ENCODE assay signal across 9 mouse cellular contexts in genomic region chr7:143501643-143502417, GRCm38 (mm10). TPM values are rescaled to one million over a fixed set of nuclear protein-coding genes. Genes with fewer than 3 reads are reported as not detected.
DNase-seq lines count a peak whose midpoint lies in the region; ATAC-seq and TF ChIP-seq lines count a peak whose summit lies in the region.
"Had no signal": no experiment of that assay in that cellular context is flagged by ENCODE, and none has a peak within 500 bp of the region (broad histone marks: within the 10 kb centered on the region; RNA-seq: fewer than 3 reads in every experiment).

No protein-coding gene starts in this region.

- no peaks in the 10 kb centered on the region for H3K27me3 ChIP-seq in ES-Bruce4 (ENCODE audit: control insufficient read depth, insufficient read depth, low read length, poor library complexity, severe bottlenecking)
- peaks cover 34% of the 10 kb centered on the region for H3K27me3 ChIP-seq in embryonic facial prominence, embryonic 11.5 days (ENCODE audit: control insufficient read depth, insufficient read depth, low read length)
- H3K27me3 ChIP-seq in stomach, embryonic 15.5 days (replicated peaks): peaks cover 30% of the 10 kb centered on the region

- WGBS in embryonic facial prominence, embryonic 11.5 days: 3% methylated on average over 55 of the region's 55 CpGs
- 3% methylated on average over 55 of the region's 55 CpGs for WGBS in stomach, embryonic 15.5 days

- intact Hi-C loops in heart, postnatal 14 days (cut with DNase I): no loop called here
- intact Hi-C loops in left cerebral cortex, postnatal 25 days (cut with DNase I): no loop called here

- no peak for ATAC-seq in embryonic facial prominence, embryonic 11.5 days (replicated peaks; ENCODE audit: insufficient number of reproducible peaks, low FRiP score, low TSS enrichment, low read depth)
- peak; percentile 30 for ATAC-seq in megakaryocyte progenitor cell, adult 5-6 weeks (replicated peaks; ENCODE audit: poor library complexity)
- ATAC-seq in stomach, embryonic 15.5 days (ENCODE audit: insufficient read depth, low FRiP score, low read depth): no peak

- peak overlapping the region; percentile 38 for H3K9ac ChIP-seq in ES-Bruce4 (ENCODE audit: low read depth, poor library complexity, severe bottlenecking)
- H3K9ac ChIP-seq in embryonic facial prominence, embryonic 11.5 days (replicated peaks; ENCODE audit: low read length): peak overlapping the region; percentile 14; the same call in 1 of the 2 replicates
- peak overlapping the region; percentile 17; the same call in 1 of the 2 replicates for H3K9ac ChIP-seq in stomach, embryonic 15.5 days

- peaks cover 6% of the 10 kb centered on the region for H3K4me1 ChIP-seq in ES-Bruce4 (ENCODE audit: control insufficient read depth, insufficient read depth, low read length)
- H3K4me1 ChIP-seq in embryonic facial prominence, embryonic 11.5 days (ENCODE audit: control insufficient read depth, insufficient read depth, low read length): no peaks in the 10 kb centered on the region; the same call in 1 of the 2 replicates
- peaks cover 7% of the 10 kb centered on the region; the same call in 1 of the 2 replicates for H3K4me1 ChIP-seq in stomach, embryonic 15.5 days

- TF ChIP-seq EP300 in ES-Bruce4 (IDR thresholded peaks at IDR 0.05; ENCODE audit: insufficient read depth, low read depth, low read length): no peak

- H3K4me2 ChIP-seq in embryonic facial prominence, embryonic 11.5 days (ENCODE audit: low read depth, low read length): peak overlapping the region; percentile 52
- H3K4me2 ChIP-seq in stomach, embryonic 15.5 days: peak overlapping the region; percentile 79

- no peaks in the 10 kb centered on the region for H3K9me3 ChIP-seq in ES-Bruce4 (replicated peaks; ENCODE audit: control insufficient read depth, insufficient read depth, low read length, poor library complexity, severe bottlenecking)
- H3K9me3 ChIP-seq in embryonic facial prominence, embryonic 11.5 days (replicated peaks; ENCODE audit: control insufficient read depth, low read length): no peaks in the 10 kb centered on the region
- no peaks in the 10 kb centered on the region for H3K9me3 ChIP-seq in stomach, embryonic 15.5 days

- H3K4me3 ChIP-seq in ES-Bruce4 (ENCODE audit: low read depth, low read length): peak overlapping the region; percentile 74
- H3K4me3 ChIP-seq in embryonic facial prominence, embryonic 11.5 days (ENCODE audit: low read depth, low read length): peak overlapping the region; percentile 37
- peak overlapping the region; percentile 42 for H3K4me3 ChIP-seq in stomach, embryonic 15.5 days (replicated peaks)

- TF ChIP-seq POLR2A in ES-Bruce4 (IDR thresholded peaks at IDR 0.05; ENCODE audit: insufficient read depth, low read length): no peak

- peak; percentile 26 to 42 for DNase-seq in cerebellum, postnatal 25 days
- no peak for DNase-seq in cerebellum, adult 11-12 months
- peak; percentile 59 for DNase-seq in embryonic facial prominence, embryonic 11.5 days (ENCODE audit: low spot score)
- DNase-seq in heart, postnatal 14 days: peak; percentile 46 to 58
- peak; percentile 14 to 26 for DNase-seq in left cerebral cortex, postnatal 25 days (ENCODE audit: low spot score in 2 of 2)

- H3K27ac ChIP-seq in ES-Bruce4 (ENCODE audit: insufficient read depth, low read length): no peak overlapping the region
- H3K27ac ChIP-seq in embryonic facial prominence, embryonic 11.5 days (replicated peaks; ENCODE audit: low read depth, low read length): no peak overlapping the region
- no peak overlapping the region for H3K27ac ChIP-seq in stomach, embryonic 15.5 days

- no peak for TF ChIP-seq CTCF in ES-Bruce4 (IDR thresholded peaks at IDR 0.05; ENCODE audit: low read depth, low read length)

- H3K36me3 ChIP-seq in ES-Bruce4 (ENCODE audit: control insufficient read depth, insufficient read depth, low read length, poor library complexity, severe bottlenecking): no peaks in the 10 kb centered on the region
- H3K36me3 ChIP-seq in embryonic facial prominence, embryonic 11.5 days (replicated peaks; ENCODE audit: control insufficient read depth, insufficient read depth, low read depth, low read length): no peaks in the 10 kb centered on the region
- H3K36me3 ChIP-seq in stomach, embryonic 15.5 days: no peaks in the 10 kb centered on the region

RNA-seq across cellular contexts. Expression of gene Phlda2, which starts 1.1 kb away (rescaled TPM):
- 43.1 and 44.9 TPM in 2 replicates for polyA plus RNA-seq in ES-Bruce4 (2011; ENCODE audit: insufficient read depth, insufficient read length, low read depth, missing spikeins)
- polyA plus RNA-seq in embryonic facial prominence, embryonic 11.5 days (2014; fragmentation: Nextera tagmentation; extraction: Ambion mirVana): 2.8 and 2.9 TPM in 2 replicates
- total RNA-seq in heart, postnatal 14 days (2021): not detected
- total RNA-seq in left cerebral cortex, postnatal 25 days (2021): not detected
- 0.81 and 2.2 TPM in 2 replicates for total RNA-seq in megakaryocyte progenitor cell, adult 5-6 weeks (2015)
- not detected in 2 replicates for total RNA-seq in megakaryocyte progenitor cell, adult 5-6 weeks (2017)
- 11.5 and 13.7 TPM in 2 replicates for polyA plus RNA-seq in stomach, embryonic 15.5 days (2015; fragmentation: Nextera tagmentation; extraction: Ambion mirVana)

RNA-seq across cellular contexts. Expression of gene Slc22a18, which starts 28.3 kb away (rescaled TPM):
- polyA plus RNA-seq in ES-Bruce4 (2011; ENCODE audit: insufficient read depth, insufficient read length, low read depth, missing spikeins): 4.5 and 5.0 TPM in 2 replicates
- polyA plus RNA-seq in embryonic facial prominence, embryonic 11.5 days (2014; fragmentation: Nextera tagmentation; extraction: Ambion mirVana): 0.58 and 1.0 TPM in 2 replicates
- total RNA-seq in heart, postnatal 14 days (2021): under 1 TPM; 0.15 to 0.69 TPM
- total RNA-seq in left cerebral cortex, postnatal 25 days (2021): under 1 TPM in 1 of 2 experiments, not detected in 1; 0.78 TPM
- 0.12 and 1.5 TPM in 2 replicates for total RNA-seq in megakaryocyte progenitor cell, adult 5-6 weeks (2015)
- total RNA-seq in megakaryocyte progenitor cell, adult 5-6 weeks (2017): 0.64 TPM in 1 of 2 replicates, not detected in the other
- 9.2 and 11.7 TPM in 2 replicates for polyA plus RNA-seq in stomach, embryonic 15.5 days (2015; fragmentation: Nextera tagmentation; extraction: Ambion mirVana)
- polyA plus RNA-seq: C2C12 had no signal

RNA-seq across cellular contexts. Expression of gene Cdkn1c, which starts 41.0 kb away (rescaled TPM):
- polyA plus RNA-seq in ES-Bruce4 (2011; ENCODE audit: insufficient read depth, insufficient read length, low read depth, missing spikeins): 23.4 and 24.2 TPM in 2 replicates
- 1,085 and 1,117 TPM in 2 replicates for polyA plus RNA-seq in embryonic facial prominence, embryonic 11.5 days (2014; fragmentation: Nextera tagmentation; extraction: Ambion mirVana)
- total RNA-seq in heart, postnatal 14 days (2021): 10 to 100 TPM; 37.3 to 52.0 TPM
- 10 to 100 TPM; 10.7 to 11.4 TPM for total RNA-seq in left cerebral cortex, postnatal 25 days (2021)
- total RNA-seq in megakaryocyte progenitor cell, adult 5-6 weeks (2015): 0.61 and 0.79 TPM in 2 replicates
- 0.41 and 0.58 TPM in 2 replicates for total RNA-seq in megakaryocyte progenitor cell, adult 5-6 weeks (2017)
- 768 and 804 TPM in 2 replicates for polyA plus RNA-seq in stomach, embryonic 15.5 days (2015; fragmentation: Nextera tagmentation; extraction: Ambion mirVana)

RNA-seq across cellular contexts. Expression of gene Nap1l4, which starts 47.1 kb away (rescaled TPM):
- polyA plus RNA-seq in ES-Bruce4 (2011; ENCODE audit: insufficient read depth, insufficient read length, low read depth, missing spikeins): 179 and 208 TPM in 2 replicates
- polyA plus RNA-seq in embryonic facial prominence, embryonic 11.5 days (2014; fragmentation: Nextera tagmentation; extraction: Ambion mirVana): 178 and 197 TPM in 2 replicates
- total RNA-seq in heart, postnatal 14 days (2021): 100 to 1,000 TPM; 168 to 178 TPM
- total RNA-seq in left cerebral cortex, postnatal 25 days (2021): 100 to 1,000 TPM; 104 to 113 TPM
- 75.6 and 76.8 TPM in 2 replicates for total RNA-seq in megakaryocyte progenitor cell, adult 5-6 weeks (2015)
- 153 and 162 TPM in 2 replicates for total RNA-seq in megakaryocyte progenitor cell, adult 5-6 weeks (2017)
- polyA plus RNA-seq in stomach, embryonic 15.5 days (2015; fragmentation: Nextera tagmentation; extraction: Ambion mirVana): 185 and 205 TPM in 2 replicates

Comparison
In these comparisons a context has a peak if more than half of its experiments do, and no peak if none do; other contexts are left out.
1. RNA of gene Cdkn1c, which starts 41.0 kb away (total RNA-seq): 37.3 to 52.0 TPM in heart, postnatal 14 days and 10.7 to 11.4 TPM in left cerebral cortex, postnatal 25 days; 0.41 to 0.79 TPM in megakaryocyte progenitor cell, adult 5-6 weeks; every median in the first group is over 4 times any median in the second.
2. Peak in every context shown above with its lines, with median percentiles within 50 percentile points of each other: H3K4me3 ChIP-seq and H3K9ac ChIP-seq.